Mouse (Mus musculus) CH12F3 (cell line): Measurements from ENCODE around the gene Xrcc5.

Source experiments
- in situ Hi-C: fragments of 300-500 bp; cut with MboI; formaldehyde crosslinking; loops from 2 replicates; pipeline ENCODE4 v1.14.3; 2020; ENCODE audit warnings: low sequenced_read_pairs

Xrcc5 gene

DNA sequence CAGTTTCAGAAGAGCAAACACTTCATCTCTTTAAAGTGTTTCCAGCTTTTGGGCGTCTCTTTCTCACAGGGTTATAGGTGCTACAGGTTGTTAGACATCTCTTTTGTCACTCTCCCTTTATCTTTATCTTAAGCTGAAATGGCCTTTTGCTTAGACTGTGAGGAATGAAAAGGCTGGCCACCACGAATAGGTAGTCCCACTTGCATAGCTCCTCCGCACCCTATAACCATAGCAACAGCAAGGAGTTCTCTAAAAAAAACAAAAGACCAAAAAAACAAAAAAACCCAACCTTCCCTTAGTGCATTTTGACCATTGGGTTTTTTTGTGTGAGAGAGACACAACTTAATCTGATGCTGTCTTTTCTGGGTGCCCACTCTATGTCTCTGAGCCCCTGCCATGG, 127.3 kb downstream of the Xrcc5 start:
- in situ Hi-C loops = no loop called here

DNA sequence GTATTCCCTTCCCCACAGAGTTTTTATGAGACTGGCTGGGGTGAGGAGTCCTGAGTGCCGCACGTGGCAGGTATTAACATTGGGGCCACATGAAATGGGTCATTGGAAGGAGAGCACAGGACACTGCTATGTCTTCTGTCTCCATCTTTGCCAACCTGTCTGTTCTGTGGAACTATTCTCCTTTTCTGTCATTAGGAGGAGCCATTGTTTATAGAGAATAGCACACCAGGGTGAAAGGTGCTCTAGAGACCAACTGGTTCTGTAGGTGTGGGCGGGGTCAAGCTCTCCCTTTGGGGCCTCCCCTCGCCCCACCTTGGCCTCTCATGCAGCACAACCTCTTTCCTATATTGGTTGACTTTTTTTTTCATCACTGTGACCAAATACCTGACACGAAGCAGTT, 129.7 kb downstream of the Xrcc5 start:
- in situ Hi-C loops = no loop called here

DNA sequence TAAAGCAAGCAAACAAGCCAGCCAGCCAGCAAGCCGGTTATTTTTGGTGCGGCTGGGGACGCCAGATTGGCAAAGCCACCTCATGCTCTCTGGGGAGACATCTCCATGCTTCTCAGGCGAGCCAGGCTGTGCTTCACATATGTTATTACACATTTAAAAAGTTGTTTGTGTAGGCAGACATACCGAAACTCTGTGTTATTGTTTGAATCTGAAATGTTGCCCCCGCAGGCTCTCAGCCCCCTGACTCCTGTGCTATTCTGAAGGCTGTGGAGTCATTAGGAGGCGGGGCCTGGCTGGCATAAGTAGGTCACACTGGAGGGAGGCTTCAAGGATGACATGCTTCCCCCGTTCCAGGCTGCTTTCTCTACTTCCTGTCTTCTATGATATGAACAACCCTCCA, 131.9 kb downstream of the Xrcc5 start:
- in situ Hi-C loops = no loop called here

DNA sequence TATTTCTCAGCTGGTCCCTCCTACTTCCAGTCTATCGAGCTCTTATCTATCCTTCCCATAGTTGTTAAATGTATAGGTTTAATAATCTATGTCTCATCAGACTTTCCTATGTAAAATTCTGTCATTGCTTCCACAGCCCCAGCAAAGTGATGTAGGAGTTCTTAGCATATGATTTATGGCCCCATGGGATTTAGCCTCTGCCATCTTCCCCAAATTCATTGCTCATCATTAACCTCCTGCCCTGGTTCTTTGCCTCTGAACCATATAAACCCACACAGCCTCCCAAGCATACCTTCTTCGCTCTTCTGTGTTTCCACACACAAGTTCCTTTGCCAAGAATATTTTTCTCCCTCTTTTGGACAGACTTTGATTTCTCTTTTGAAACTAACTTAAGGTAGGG, 135.5 kb downstream of the Xrcc5 start:
- in situ Hi-C loops = no loop called here
